Mouse (Mus musculus) CH12.LX (cell line): Measurements from ENCODE around the gene Olfr1302. TPM values are rescaled to one million over a fixed set of nuclear protein-coding genes. Genes with fewer than 3 reads are reported as not detected.

Experiments used
- DNase-seq: peaks from one replicate; pipeline ENCODE4 v3.0.0-alpha.2; 2013; ENCODE audit errors: extremely low read depth
- H3K27ac ChIP-seq: 2 replicates; pipeline ENCODE4 v1.5.1; 2012; ENCODE audit warnings: low read depth, mild to moderate bottlenecking, control low read depth, moderate library complexity; ENCODE audit not compliant: insufficient read depth
- H3K27me3 ChIP-seq: replicated peaks from 2 replicates; pipeline ENCODE3; 2012; ENCODE audit warnings: inconsistent platforms
- H3K36me3 ChIP-seq, 2 experiments: replicated peaks in 1 of 2; 2 replicates each; pipeline versions ENCODE3 to v1.6.1; 2012; ENCODE audit warnings: inconsistent platforms in 1 of 2, low read length in 1 of 2, mild to moderate bottlenecking in 1 of 2, mixed read lengths in 1 of 2, moderate library complexity in 1 of 2; ENCODE audit not compliant: control insufficient read depth in 1 of 2, insufficient read depth in 1 of 2
- H3K4me1 ChIP-seq, 2 experiments: 2 replicates each; pipeline ENCODE4 v1.6.1; 2012; ENCODE audit warnings: inconsistent platforms in 1 of 2, moderate library complexity in 1 of 2; ENCODE audit not compliant: insufficient read depth in 2 of 2, control insufficient read depth in 1 of 2
- H3K4me2 ChIP-seq: 2 replicates; pipeline ENCODE4 v1.6.1; 2012; ENCODE audit warnings: low read depth, mild to moderate bottlenecking, control low read depth; ENCODE audit not compliant: poor library complexity, insufficient read depth, severe bottlenecking
- H3K4me3 ChIP-seq, 3 experiments: fragments of 150-350 bp in 1 of 3; sonication (generic) in 1 of 3; replicated peaks in 1 of 3; 2 replicates each; pipeline versions ENCODE3 to v1.5.1; 2011 to 2012; ENCODE audit warnings: low read depth in 2 of 3, low read length in 2 of 3, mild to moderate bottlenecking in 2 of 3, moderate library complexity in 2 of 3, control low read depth in 1 of 3, improper control_type of control experiment in 1 of 3, inconsistent platforms in 1 of 3, mixed read lengths in 1 of 3; ENCODE audit not compliant: poor library complexity in 1 of 3
- H3K79me2 ChIP-seq: replicated peaks from 2 replicates; pipeline ENCODE4 v1.6.1; 2012; ENCODE audit warnings: mild to moderate bottlenecking, moderate library complexity; ENCODE audit not compliant: control insufficient read depth, poor library complexity, insufficient read depth, severe bottlenecking; ENCODE audit errors: extremely low read depth
- H3K9ac ChIP-seq: 2 replicates; pipeline ENCODE4 v1.6.1; 2012; ENCODE audit warnings: low read depth, mild to moderate bottlenecking, control low read depth, moderate library complexity; ENCODE audit not compliant: insufficient read depth
- H3K9me3 ChIP-seq: replicated peaks from 2 replicates; pipeline ENCODE3; 2012; ENCODE audit warnings: low read length, inconsistent platforms, mixed read lengths
- E2F4 ChIP-seq: IDR thresholded peaks from 2 replicates; pipeline ENCODE4 v1.6.1; 2011; ENCODE audit warnings: low read depth, low read length, improper control_type of control experiment; ENCODE audit not compliant: insufficient replicate concordance
- ETS1 ChIP-seq: conservative IDR thresholded peaks from 2 replicates; pipeline ENCODE4 v1.6.1; 2012; ENCODE audit warnings: low read depth, mild to moderate bottlenecking, inconsistent platforms, low read length, improper control_type of control experiment, moderate library complexity
- MAX ChIP-seq: IDR thresholded peaks from 2 replicates; pipeline ENCODE4 v1.6.1; 2011; ENCODE audit warnings: low read length, improper control_type of control experiment
- MAZ ChIP-seq: IDR thresholded peaks from 2 replicates; pipeline ENCODE4 v1.6.1; 2012; ENCODE audit warnings: low read depth, mild to moderate bottlenecking, inconsistent platforms, low read length, improper control_type of control experiment, moderate library complexity
- MEF2A ChIP-seq: IDR thresholded peaks from 2 replicates; pipeline ENCODE4 v1.6.1; 2014; ENCODE audit warnings: low read depth, mild to moderate bottlenecking, inconsistent platforms, low read length, improper control_type of control experiment, borderline replicate concordance
- MYC ChIP-seq: IDR thresholded peaks from 2 replicates; pipeline ENCODE4 v1.6.1; 2011; ENCODE audit warnings: low read depth, mild to moderate bottlenecking, improper control_type of control experiment, low read length
- NELFE ChIP-seq: IDR thresholded peaks from 2 replicates; pipeline ENCODE4 v1.6.1; 2011; ENCODE audit warnings: low read depth, low read length, improper control_type of control experiment
- POLR2A ChIP-seq: IDR thresholded peaks from 2 replicates; pipeline ENCODE4 v1.6.1; 2011; ENCODE audit warnings: low read depth, mild to moderate bottlenecking, improper control_type of control experiment, low read length
- POLR2AphosphoS2 ChIP-seq: IDR thresholded peaks from 2 replicates; pipeline ENCODE4 v1.6.1; 2011; ENCODE audit warnings: low read depth, low read length, improper control_type of control experiment
- SIN3A ChIP-seq: IDR thresholded peaks from 2 replicates; pipeline ENCODE4 v1.6.1; 2012; ENCODE audit warnings: low read length, improper control_type of control experiment, inconsistent platforms
- TCF12 ChIP-seq: IDR thresholded peaks from 2 replicates; pipeline ENCODE4 v1.6.1; 2014; ENCODE audit warnings: low read depth, mild to moderate bottlenecking, inconsistent platforms, low read length, improper control_type of control experiment
- USF1 ChIP-seq: IDR thresholded peaks from 2 replicates; pipeline ENCODE4 v1.6.1; 2014; ENCODE audit warnings: low read depth, mild to moderate bottlenecking, inconsistent platforms, low read length, improper control_type of control experiment
- dilution Hi-C: fragments of 300-500 bp; cut with MboI; formaldehyde crosslinking; loops from 2 replicates; pipeline ENCODE4 v1.14.3; 2020; ENCODE audit warnings: low sequenced_read_pairs; ENCODE audit not compliant: extremely low pct_unique_long_range_greater_than_20kb, extremely low pct_ligation_motif_present
- in situ Hi-C: fragments of 300-500 bp; cut with MboI; formaldehyde crosslinking; loops from 3 replicates; pipeline ENCODE4 v1.14.3; 2019; ENCODE audit warnings: low sequenced_read_pairs, low pct_ligation_motif_present, low pct_unique_long_range_greater_than_20kb, mixed read lengths
- polyA plus RNA-seq: library from polyadenylated mRNA; unstranded; fragments of >175 nt; gene quantifications from 2 replicates; pipeline ENCODE4 v1.2.1, GENCODE M21; 2012; ENCODE audit warnings: low read depth; ENCODE audit not compliant: insufficient read length
- total RNA-seq, 2 experiments: library from RNA; depleted of rRNA; stranded (reverse); fragments of 300-350 nt in 1 of 2; fragments of >200 nt in 1 of 2; gene quantifications; 2 replicates each; pipeline ENCODE4 v1.2.3; 2012 to 2014

The Olfr1302 gene
- total and polyA plus RNA-seq, 3 experiments: not detected

DNA sequence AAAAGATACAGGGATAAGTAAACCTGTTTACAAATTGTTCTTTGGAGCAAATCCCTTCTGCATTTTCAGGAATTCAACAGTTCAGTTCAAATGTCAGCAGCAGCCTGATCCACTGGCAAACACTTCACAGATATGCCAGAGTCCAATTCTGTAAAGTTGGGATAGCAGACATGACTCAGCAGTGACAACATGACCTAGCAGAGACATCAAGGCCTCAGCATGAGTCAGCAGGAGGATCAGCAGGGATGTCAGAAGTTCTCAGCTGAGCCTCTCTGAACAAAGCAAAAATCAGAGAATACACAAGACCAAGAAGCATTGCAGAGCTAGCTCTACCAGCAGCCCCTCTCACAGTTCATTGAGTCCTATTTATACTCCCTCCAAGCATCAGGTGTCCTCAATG, 35.7 kb downstream of the Olfr1302 start:
- Histone ChIP-seq H3K9me3 (peaks cover 10% of the 10 kb centered on the region), H3K4me3 (no peak overlapping the region), H3K79me2 (no peaks in the 10 kb centered on the region), H3K27ac (no peak overlapping the region), H3K36me3 (no peaks in the 10 kb centered on the region), H3K27me3 (no peaks in the 10 kb centered on the region), H3K4me2 (no peak overlapping the region), H3K4me1 (no peaks in the 10 kb centered on the region), H3K9ac (no peak overlapping the region)
- in situ Hi-C loops: no loop called here
- DNase-seq: no peak
- TF ChIP-seq POLR2A (no peak), USF1 (no peak)
- dilution Hi-C loops: no loop called here

DNA sequence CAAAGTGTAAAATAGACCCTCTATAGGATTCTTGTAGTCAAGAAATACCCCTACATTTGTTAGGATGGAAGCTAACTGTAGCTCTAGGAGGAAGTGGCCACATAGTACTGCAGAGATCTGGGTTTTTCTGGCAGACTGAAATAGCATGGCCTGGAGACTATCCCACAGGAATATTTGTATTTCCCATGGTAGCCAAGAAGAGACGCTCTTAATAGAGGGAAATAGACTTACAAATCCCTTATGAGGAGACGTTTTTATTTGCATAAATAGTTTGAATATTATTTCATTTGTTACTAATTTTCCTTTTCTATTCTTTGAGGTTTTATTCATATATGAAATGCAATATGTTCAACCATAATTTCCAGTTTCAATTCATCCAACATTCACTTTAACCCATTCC, 43.0 kb downstream of the Olfr1302 start, which contains the start of gene Olfr1303:
Olfr1303 (minus strand) TSS at position 101 of the 400 bp plus-strand sequence.
- Histone ChIP-seq H3K9me3 (no peaks in the 10 kb centered on the region), H3K4me1 (no peaks in the 10 kb centered on the region), H3K27me3 (no peaks in the 10 kb centered on the region), H3K27ac (no peak within 1 kb of the TSS), H3K36me3 (no peaks in the 10 kb centered on the region), H3K4me3 (no peak within 1 kb of the TSS), H3K9ac (no peak within 1 kb of the TSS), H3K4me2 (no peak within 1 kb of the TSS), H3K79me2 (no peaks in the 10 kb centered on the region)
- in situ Hi-C loops: no loop called here
- dilution Hi-C loops: no loop called here
- TF ChIP-seq MEF2A (no peak), SIN3A (no peak), E2F4 (no peak), MAX (no peak), NELFE (no peak), MYC (no peak), MAZ (no peak), POLR2AphosphoS2 (no peak), TCF12 (no peak), ETS1 (no peak)
- DNase-seq: no peak

Other genes starting within 250 kb of the Olfr1302 start
- gene Olfr1294, start 237.1 kb upstream of the Olfr1302 start, total RNA-seq (2012; rRNA removed): not detected in 2 replicates
- not detected in 2 replicates for gene Olfr1294, start 237.1 kb upstream of the Olfr1302 start, total RNA-seq (2014; rRNA removed)
- gene Olfr1294, start 237.1 kb upstream of the Olfr1302 start, polyA plus RNA-seq: not detected in 2 replicates
- not detected in 2 replicates for gene Olfr1295, start 207.7 kb upstream of the Olfr1302 start, total RNA-seq (2012; rRNA removed)
- gene Olfr1295, start 207.7 kb upstream of the Olfr1302 start, total RNA-seq (2014; rRNA removed): not detected in 2 replicates
- gene Olfr1295, start 207.7 kb upstream of the Olfr1302 start, polyA plus RNA-seq: not detected in 2 replicates
- gene Olfr1297, start 150.9 kb upstream of the Olfr1302 start, total RNA-seq (2012; rRNA removed): not detected in 2 replicates
- not detected in 2 replicates for gene Olfr1297, start 150.9 kb upstream of the Olfr1302 start, total RNA-seq (2014; rRNA removed)
- not detected in 2 replicates for gene Olfr1297, start 150.9 kb upstream of the Olfr1302 start, polyA plus RNA-seq
- gene Olfr1298, start 128.2 kb upstream of the Olfr1302 start, total RNA-seq (2012; rRNA removed): not detected in 2 replicates
- gene Olfr1298, start 128.2 kb upstream of the Olfr1302 start, total RNA-seq (2014; rRNA removed): not detected in 2 replicates
- gene Olfr1298, start 128.2 kb upstream of the Olfr1302 start, polyA plus RNA-seq: not detected in 2 replicates
- not detected in 2 replicates for gene Olfr1299, start 116.0 kb upstream of the Olfr1302 start, total RNA-seq (2012; rRNA removed)
- gene Olfr1299, start 116.0 kb upstream of the Olfr1302 start, total RNA-seq (2014; rRNA removed): not detected in 2 replicates
- gene Olfr1299, start 116.0 kb upstream of the Olfr1302 start, polyA plus RNA-seq: not detected in 2 replicates
- gene Olfr1301, start 26.4 kb upstream of the Olfr1302 start, total RNA-seq (2012; rRNA removed): not detected in 2 replicates
- gene Olfr1301, start 26.4 kb upstream of the Olfr1302 start, total RNA-seq (2014; rRNA removed): not detected in 2 replicates
- gene Olfr1301, start 26.4 kb upstream of the Olfr1302 start, polyA plus RNA-seq: not detected in 2 replicates
- not detected in 2 replicates for gene Olfr1303, start 42.9 kb downstream of the Olfr1302 start, total RNA-seq (2012; rRNA removed)
- not detected in 2 replicates for gene Olfr1303, start 42.9 kb downstream of the Olfr1302 start, total RNA-seq (2014; rRNA removed)
- not detected in 2 replicates for gene Olfr1303, start 42.9 kb downstream of the Olfr1302 start, polyA plus RNA-seq
- not detected in 2 replicates for gene Olfr1305, start 99.7 kb downstream of the Olfr1302 start, total RNA-seq (2012; rRNA removed)
- not detected in 2 replicates for gene Olfr1305, start 99.7 kb downstream of the Olfr1302 start, total RNA-seq (2014; rRNA removed)
- gene Olfr1305, start 99.7 kb downstream of the Olfr1302 start, polyA plus RNA-seq: not detected in 2 replicates
- not detected in 2 replicates for gene Olfr1306, start 138.8 kb downstream of the Olfr1302 start, total RNA-seq (2012; rRNA removed)
- gene Olfr1306, start 138.8 kb downstream of the Olfr1302 start, total RNA-seq (2014; rRNA removed): not detected in 2 replicates
- gene Olfr1306, start 138.8 kb downstream of the Olfr1302 start, polyA plus RNA-seq: not detected in 2 replicates
- gene Olfr1307, start 172.0 kb downstream of the Olfr1302 start, total RNA-seq (2012; rRNA removed): not detected in 2 replicates
- not detected in 2 replicates for gene Olfr1307, start 172.0 kb downstream of the Olfr1302 start, total RNA-seq (2014; rRNA removed)
- gene Olfr1307, start 172.0 kb downstream of the Olfr1302 start, polyA plus RNA-seq: not detected in 2 replicates
- not detected in 2 replicates for gene Olfr1308, start 187.5 kb downstream of the Olfr1302 start, total RNA-seq (2012; rRNA removed)
- not detected in 2 replicates for gene Olfr1308, start 187.5 kb downstream of the Olfr1302 start, total RNA-seq (2014; rRNA removed)
- gene Olfr1308, start 187.5 kb downstream of the Olfr1302 start, polyA plus RNA-seq: not detected in 2 replicates
- gene Olfr1309, start 212.9 kb downstream of the Olfr1302 start, total RNA-seq (2012; rRNA removed): not detected in 2 replicates
- not detected in 2 replicates for gene Olfr1309, start 212.9 kb downstream of the Olfr1302 start, total RNA-seq (2014; rRNA removed)
- not detected in 2 replicates for gene Olfr1309, start 212.9 kb downstream of the Olfr1302 start, polyA plus RNA-seq
- not detected in 2 replicates for gene Olfr1310, start 235.3 kb downstream of the Olfr1302 start, total RNA-seq (2012; rRNA removed)
- gene Olfr1310, start 235.3 kb downstream of the Olfr1302 start, total RNA-seq (2014; rRNA removed): not detected in 2 replicates
- not detected in 2 replicates for gene Olfr1310, start 235.3 kb downstream of the Olfr1302 start, polyA plus RNA-seq
- gene Olfr1311, start 247.0 kb downstream of the Olfr1302 start, total RNA-seq (2012; rRNA removed): not detected in 2 replicates
- not detected in 2 replicates for gene Olfr1311, start 247.0 kb downstream of the Olfr1302 start, total RNA-seq (2014; rRNA removed)
- gene Olfr1311, start 247.0 kb downstream of the Olfr1302 start, polyA plus RNA-seq: not detected in 2 replicates